Mouse (Mus musculus) common myeloid progenitor, adult 5-6 weeks (primary cell): ENCODE measurements around the gene Ano10. TPM values are rescaled to one million over a fixed set of nuclear protein-coding genes. Genes with fewer than 3 reads are reported as not detected.

ENCODE experiments used
- ATAC-seq: replicated peaks from 2 replicates; pipeline ENCODE4 v1.8.0; 2016; ENCODE audit warnings: low read depth, mild to moderate bottlenecking, moderate TSS enrichment, inconsistent platforms; ENCODE audit not compliant: poor library complexity, severe bottlenecking
- total RNA-seq: library from RNA; stranded (forward); fragments of 200-1000, 187-1606 nt; gene quantifications from 2 replicates; pipeline ENCODE4 v1.2.3, GENCODE M21; 2017

The Ano10 gene
- total RNA-seq, 1 experiment from 2014 or later, result 9.8 TPM

GRCm38 (mm10) chr9:122137960-122138359 lies 156.3 kb downstream of the Ano10 start:
- no peak for ATAC-seq

- 0 out of 2 replicates have a peak, but pooled peaks have one; percentile 11 for ATAC-seq
Measured at GRCm38 (mm10) chr9:122135885-122136170, 158.4 kb downstream of the Ano10 start.

GRCm38 (mm10) chr9:122135095-122135884 lies 158.9 kb downstream of the Ano10 start:
- no peak for ATAC-seq

- ATAC-seq, result no peak
Measured at GRCm38 (mm10) chr9:122132145-122132544, 162.1 kb downstream of the Ano10 start.

DNA sequence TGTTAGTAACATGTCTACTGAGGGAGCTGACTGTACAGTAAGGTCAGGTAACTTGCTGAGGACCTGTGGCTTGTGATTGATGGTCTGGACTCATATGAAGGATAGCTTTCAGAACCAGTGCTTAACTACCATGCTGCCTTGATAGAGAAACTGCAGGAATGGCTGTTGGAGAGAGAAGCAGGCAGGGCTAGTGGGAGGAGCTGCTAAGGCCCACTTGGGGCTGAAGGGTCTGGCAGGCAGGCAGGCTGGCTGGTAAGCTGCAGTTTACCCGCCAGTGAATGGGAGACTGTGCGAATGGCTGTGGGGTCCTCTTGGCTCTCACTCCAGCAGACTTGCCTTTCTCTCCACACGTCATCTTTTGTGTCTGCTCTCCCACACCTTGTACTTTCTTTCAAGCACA lies 163.6 kb downstream of the Ano10 start:
- no peak for ATAC-seq

DNA sequence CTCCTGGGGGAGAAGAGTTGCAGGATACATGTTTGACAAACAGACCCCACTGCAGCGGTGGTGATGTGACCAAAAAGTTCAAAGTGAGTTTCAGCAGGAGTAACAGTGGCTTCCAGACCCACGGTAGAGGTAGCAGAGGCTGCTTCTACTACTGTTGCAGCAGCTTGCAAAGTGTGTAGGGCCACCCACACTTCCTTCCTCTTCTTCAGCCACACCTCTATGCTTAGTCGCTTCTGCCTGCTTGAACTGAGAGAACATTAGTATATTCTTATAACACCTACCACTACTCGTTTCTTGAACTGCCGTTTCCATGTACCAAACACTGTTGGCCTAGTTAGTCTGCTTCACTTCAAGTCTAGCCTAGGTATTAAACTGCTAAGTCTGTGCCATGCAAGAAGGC lies 165.5 kb downstream of the Ano10 start:
- ATAC-seq, result peak; percentile 90

- no peak for ATAC-seq
Measured at GRCm38 (mm10) chr9:122127271-122127785, 166.9 kb downstream of the Ano10 start.

DNA sequence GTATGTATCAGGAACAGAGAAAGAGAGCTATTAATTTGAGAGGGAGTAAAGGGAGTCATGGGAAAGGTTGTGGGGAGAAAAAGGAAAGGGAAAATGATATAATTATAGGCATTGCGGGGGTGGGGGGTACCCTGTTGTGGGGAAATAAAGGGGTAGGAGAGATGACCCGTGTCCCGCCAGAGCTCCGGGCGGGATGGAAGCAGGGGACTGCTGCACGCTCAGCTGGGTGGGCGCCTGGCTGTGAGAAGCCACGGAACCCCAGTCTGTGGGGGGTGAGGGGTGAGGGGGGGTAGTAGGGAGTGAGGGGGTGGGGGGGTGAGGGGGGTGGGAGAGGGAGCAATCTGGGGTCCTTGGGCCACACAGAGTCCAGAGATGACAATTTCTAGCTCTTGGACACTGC lies 167.4 kb downstream of the Ano10 start:
- ATAC-seq, result no peak

Other genes with a start within 250 kb of the Ano10 start
- 12.9 and 37.7 TPM in 2 replicates for gene Snrk, start 177.2 kb downstream of the Ano10 start, total RNA-seq
- 14.4 and 35.6 TPM in 2 replicates for gene Abhd5, start 57.2 kb upstream of the Ano10 start, total RNA-seq